Mouse (Mus musculus) limb, embryonic 14.5 days (tissue): ENCODE measurements around the gene 2810004N23Rik. TPM values are rescaled to one million over a fixed set of nuclear protein-coding genes. Genes with fewer than 3 reads are reported as not detected.

Experiments
- ATAC-seq: fragments of 200-750 bp; cut with Nextera tagmentation; 2 replicates; pipeline ENCODE4 v1.8.0; 2017; ENCODE audit warnings: low read depth, moderate number of reproducible peaks, moderate TSS enrichment; ENCODE audit not compliant: low FRiP score
- DNase-seq: peaks from one replicate; pipeline ENCODE4 v3.0.0-alpha.2; 2015; ENCODE audit warnings: low spot score
- H3K27ac ChIP-seq: fragments of 300-500 bp; sonication (generic); replicated peaks from 2 replicates; pipeline ENCODE4 v1.5.1; 2014; ENCODE audit warnings: low read depth, mild to moderate bottlenecking, low read length, moderate library complexity, mixed read lengths
- H3K27me3 ChIP-seq: fragments of 300-500 bp; sonication (generic); 2 replicates; pipeline ENCODE4 v1.6.1; 2014; ENCODE audit warnings: low read length, mixed read lengths; ENCODE audit not compliant: control insufficient read depth, insufficient read depth
- H3K36me3 ChIP-seq: fragments of 300-500 bp; sonication (generic); 2 replicates; pipeline ENCODE4 v1.6.1; 2014; ENCODE audit warnings: mild to moderate bottlenecking, low read length, moderate library complexity, mixed read lengths; ENCODE audit not compliant: control insufficient read depth, insufficient read depth
- H3K4me1 ChIP-seq: fragments of 300-500 bp; sonication (generic); 2 replicates; pipeline ENCODE4 v1.6.1; 2014; ENCODE audit warnings: antibody characterized with exemption, low read length, mixed read lengths; ENCODE audit not compliant: control insufficient read depth, insufficient read depth
- H3K4me2 ChIP-seq: fragments of 300-500 bp; sonication (generic); replicated peaks from 2 replicates; pipeline ENCODE4 v1.6.1; 2014; ENCODE audit warnings: low read depth, mild to moderate bottlenecking, low read length, moderate library complexity; ENCODE audit not compliant: severe bottlenecking
- H3K4me3 ChIP-seq: fragments of 300-500 bp; sonication (generic); replicated peaks from 2 replicates; pipeline ENCODE4 v1.5.1; 2014; ENCODE audit warnings: low read length
- H3K9ac ChIP-seq: fragments of 300-500 bp; sonication (generic); 2 replicates; pipeline ENCODE4 v1.6.1; 2014; ENCODE audit warnings: mild to moderate bottlenecking, low read depth, low read length, moderate library complexity; ENCODE audit not compliant: severe bottlenecking
- H3K9me3 ChIP-seq: fragments of 300-500 bp; sonication (generic); 2 replicates; pipeline ENCODE4 v1.6.1; 2016; ENCODE audit warnings: low read length; ENCODE audit not compliant: control insufficient read depth
- POLR2A ChIP-seq: fragments of 200-500 bp; IDR thresholded peaks from 2 replicates; pipeline ENCODE4 v1.8.0; 2012; ENCODE audit warnings: inconsistent platforms, mild to moderate bottlenecking, moderate library complexity, borderline replicate concordance; ENCODE audit not compliant: insufficient read depth, insufficient read length; ENCODE audit errors: extremely low read depth
- WGBS: fragments of 180-500 bp; shearing (Covaris S2); extraction: QIAGEN DNeasy Blood & Tissue Kit; methylation state at CpG from one replicate; pipeline ENCODE4 v1.1.7; 2014; 5-methylcytosine and 5-hydroxymethylcytosine counted together
- polyA plus RNA-seq, 2 experiments: library from polyadenylated mRNA; depleted of rRNA in 1 of 2; stranded (reverse) in 1 of 2; unstranded in 1 of 2; fragments of >200 nt; fragmentation: Nextera tagmentation in 1 of 2; extraction: Ambion mirVana in 1 of 2; gene quantifications; 2 replicates each; pipeline versions ENCODE4 v1.2.1 to v1.2.3; 2012 to 2014

The 2810004N23Rik gene
- polyA plus RNA-seq, 2 experiments: 30.6 to 35.2 TPM

- DNase-seq (peak; percentile 65), ATAC-seq (peak; percentile 79)
- H3K4me1 ChIP-seq: peaks cover 22% of the 10 kb centered on the region; the same call in 1 of the 2 replicates
- peak within 1 kb of the TSS; percentile 100 for H3K4me2 ChIP-seq
- no peak within 1 kb of the TSS for H3K27ac ChIP-seq
- no peaks in the 10 kb centered on the region for H3K36me3 ChIP-seq
- no peaks in the 10 kb centered on the region for H3K9me3 ChIP-seq
- WGBS: 4% methylated on average over 23 of the region's 39 CpGs
- no peak for TF ChIP-seq POLR2A
- H3K4me3 ChIP-seq: peak within 1 kb of the TSS; percentile 60
- H3K27me3 ChIP-seq: peaks cover 63% of the 10 kb centered on the region
- H3K9ac ChIP-seq: peak within 1 kb of the TSS; percentile 7; the same call in 1 of the 2 replicates
Measured at GRCm38 (mm10) chr8:124792708-124793107, 70.2 kb downstream of the 2810004N23Rik start, which contains the start of gene Trim67. TSS of gene Trim67 (plus strand) at chr8:124793092.

DNA sequence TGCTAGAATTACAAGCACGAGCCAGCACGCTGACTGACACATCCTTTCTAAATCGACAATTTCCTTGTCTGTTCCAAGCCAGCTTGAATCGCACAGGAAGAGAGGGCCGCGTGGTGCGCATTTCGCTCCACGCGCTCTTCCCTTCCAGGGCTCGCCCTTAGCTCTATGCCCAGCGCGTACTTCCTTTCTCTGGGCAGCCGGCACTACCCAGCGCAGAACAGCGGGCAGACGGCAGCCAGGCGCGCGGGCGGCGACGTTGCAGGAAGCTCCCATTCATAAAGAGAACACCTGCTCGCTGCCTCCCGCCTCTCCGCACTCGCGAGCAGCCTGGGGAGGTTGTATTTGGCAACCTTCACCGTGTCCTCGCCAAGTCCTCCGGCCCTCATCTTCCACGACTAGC is 70.7 kb downstream of the 2810004N23Rik start:
- ATAC-seq: no peak
- Histone ChIP-seq H3K4me3 (peak overlapping the region; percentile 60), H3K4me2 (peak overlapping the region; percentile 100), H3K4me1 (peaks cover 22% of the 10 kb centered on the region; the same call in 1 of the 2 replicates), H3K9me3 (no peaks in the 10 kb centered on the region), H3K27ac (no peak overlapping the region), H3K36me3 (no peaks in the 10 kb centered on the region), H3K27me3 (peaks cover 63% of the 10 kb centered on the region), H3K9ac (peak overlapping the region; percentile 7; the same call in 1 of the 2 replicates)
- DNase-seq: peak; percentile 8
- TF ChIP-seq POLR2A: no peak
- 4% methylated on average over 32 of the region's 32 CpGs for WGBS

GRCm38 (mm10) chr8:124791751-124792150 is 71.2 kb downstream of the 2810004N23Rik start:
- no peak for TF ChIP-seq POLR2A
- H3K36me3 ChIP-seq: no peaks in the 10 kb centered on the region
- ATAC-seq (no peak), DNase-seq (no peak)
- no peak overlapping the region for H3K9ac ChIP-seq
- H3K4me3 ChIP-seq: peak overlapping the region; percentile 60
- H3K4me2 ChIP-seq: peak overlapping the region; percentile 100
- no peaks in the 10 kb centered on the region for H3K9me3 ChIP-seq
- H3K27ac ChIP-seq: no peak overlapping the region
- H3K27me3 ChIP-seq: peaks cover 61% of the 10 kb centered on the region
- WGBS: 52% methylated on average over 4 of the region's 4 CpGs
- H3K4me1 ChIP-seq: peaks cover 22% of the 10 kb centered on the region; the same call in 1 of the 2 replicates

DNA sequence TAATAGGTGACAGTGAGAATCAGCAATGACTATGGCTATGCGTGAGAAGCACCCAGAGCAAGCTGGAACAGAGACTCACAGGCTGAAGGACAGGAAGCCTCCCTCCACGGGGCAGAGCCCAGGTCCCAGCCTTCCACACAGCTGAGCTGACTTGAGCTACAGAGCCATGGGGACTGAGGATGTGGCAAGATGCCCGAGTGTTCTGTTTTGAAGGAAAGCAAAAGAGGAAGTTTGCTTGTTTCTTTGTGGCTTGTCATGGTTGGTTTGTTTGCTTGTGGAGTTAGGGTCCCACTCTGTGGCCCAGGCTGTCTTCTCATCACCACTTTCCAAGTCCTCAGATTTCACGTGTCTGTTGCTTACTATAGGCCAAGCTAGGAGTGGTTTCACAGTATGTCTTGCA is 72.2 kb downstream of the 2810004N23Rik start:
- 62% methylated on average over 4 of the region's 4 CpGs for WGBS
- H3K36me3 ChIP-seq: no peaks in the 10 kb centered on the region
- ATAC-seq: no peak
- H3K27ac ChIP-seq: no peak overlapping the region
- TF ChIP-seq POLR2A: no peak
- no peak overlapping the region for H3K9ac ChIP-seq
- H3K4me3 ChIP-seq: no peak overlapping the region
- peaks cover 50% of the 10 kb centered on the region for H3K27me3 ChIP-seq
- DNase-seq: no peak
- H3K9me3 ChIP-seq: no peaks in the 10 kb centered on the region
- H3K4me2 ChIP-seq: no peak overlapping the region
- H3K4me1 ChIP-seq: peaks cover 22% of the 10 kb centered on the region; the same call in 1 of the 2 replicates

Other genes starting within 250 kb of the 2810004N23Rik start
- gene 2310022B05Rik, start 199.8 kb downstream of the 2810004N23Rik start, polyA plus RNA-seq (2012; rRNA removed): 89.4 and 105 TPM in 2 replicates
- 50.7 and 53.9 TPM in 2 replicates for gene 2310022B05Rik, start 199.8 kb downstream of the 2810004N23Rik start, polyA plus RNA-seq (2014; fragmentation: Nextera tagmentation; extraction: Ambion mirVana)
- gene Ttc13, start 141.1 kb downstream of the 2810004N23Rik start, polyA plus RNA-seq (2012; rRNA removed): 42.6 and 44.3 TPM in 2 replicates
- 46.5 and 46.9 TPM in 2 replicates for gene Ttc13, start 141.1 kb downstream of the 2810004N23Rik start, polyA plus RNA-seq (2014; fragmentation: Nextera tagmentation; extraction: Ambion mirVana)
- 30.2 and 35.9 TPM in 2 replicates for gene Arv1, start 141.0 kb downstream of the 2810004N23Rik start, polyA plus RNA-seq (2012; rRNA removed)
- gene Arv1, start 141.0 kb downstream of the 2810004N23Rik start, polyA plus RNA-seq (2014; fragmentation: Nextera tagmentation; extraction: Ambion mirVana): 21.8 and 21.9 TPM in 2 replicates
- gene Fam89a, start 111.3 kb downstream of the 2810004N23Rik start, polyA plus RNA-seq (2012; rRNA removed): 4.1 and 4.6 TPM in 2 replicates
- gene Fam89a, start 111.3 kb downstream of the 2810004N23Rik start, polyA plus RNA-seq (2014; fragmentation: Nextera tagmentation; extraction: Ambion mirVana): 3.3 and 3.4 TPM in 2 replicates
- gene Trim67, start 70.0 kb downstream of the 2810004N23Rik start, polyA plus RNA-seq (2012; rRNA removed): 0.20 and 0.29 TPM in 2 replicates
- gene Trim67, start 70.0 kb downstream of the 2810004N23Rik start, polyA plus RNA-seq (2014; fragmentation: Nextera tagmentation; extraction: Ambion mirVana): 0.03 and 0.04 TPM in 2 replicates
- gene Gnpat, start 87 bp downstream of the 2810004N23Rik start, polyA plus RNA-seq (2012; rRNA removed): 87.2 and 94.8 TPM in 2 replicates
- 95.1 and 99.8 TPM in 2 replicates for gene Gnpat, start 87 bp downstream of the 2810004N23Rik start, polyA plus RNA-seq (2014; fragmentation: Nextera tagmentation; extraction: Ambion mirVana)
- 6.4 TPM in 2 replicates for gene Exoc8, start 34.6 kb upstream of the 2810004N23Rik start, polyA plus RNA-seq (2012; rRNA removed)
- 5.7 and 6.8 TPM in 2 replicates for gene Exoc8, start 34.6 kb upstream of the 2810004N23Rik start, polyA plus RNA-seq (2014; fragmentation: Nextera tagmentation; extraction: Ambion mirVana)
- 16.0 and 16.5 TPM in 2 replicates for gene Sprtn, start 34.8 kb upstream of the 2810004N23Rik start, polyA plus RNA-seq (2012; rRNA removed)
- gene Sprtn, start 34.8 kb upstream of the 2810004N23Rik start, polyA plus RNA-seq (2014; fragmentation: Nextera tagmentation; extraction: Ambion mirVana): 9.9 and 11.3 TPM in 2 replicates
- gene Egln1, start 86.2 kb upstream of the 2810004N23Rik start, polyA plus RNA-seq (2012; rRNA removed): 39.8 and 41.3 TPM in 2 replicates
- 18.5 and 18.8 TPM in 2 replicates for gene Egln1, start 86.2 kb upstream of the 2810004N23Rik start, polyA plus RNA-seq (2014; fragmentation: Nextera tagmentation; extraction: Ambion mirVana)
- gene Tsnax, start 149.9 kb upstream of the 2810004N23Rik start, polyA plus RNA-seq (2012; rRNA removed): 108 and 122 TPM in 2 replicates
- 137 and 146 TPM in 2 replicates for gene Tsnax, start 149.9 kb upstream of the 2810004N23Rik start, polyA plus RNA-seq (2014; fragmentation: Nextera tagmentation; extraction: Ambion mirVana)
- 3.2 and 3.8 TPM in 2 replicates for gene Disc1, start 191.1 kb upstream of the 2810004N23Rik start, polyA plus RNA-seq (2012; rRNA removed)
- 2.2 and 2.7 TPM in 2 replicates for gene Disc1, start 191.1 kb upstream of the 2810004N23Rik start, polyA plus RNA-seq (2014; fragmentation: Nextera tagmentation; extraction: Ambion mirVana)